Mouse (Mus musculus) spleen, adult 2 months (tissue): ENCODE results near the gene Dact1.

Experiments
- CTCF ChIP-seq: fragments of 200-500 bp; IDR thresholded peaks from 2 replicates; pipeline ENCODE4 v1.5.1; 2011; ENCODE audit warnings: mild to moderate bottlenecking, inconsistent platforms; ENCODE audit not compliant: insufficient read depth, insufficient read length, insufficient replicate concordance; ENCODE audit errors: extremely low read depth
- POLR2A ChIP-seq: fragments of 200-500 bp; IDR thresholded peaks from 2 replicates; pipeline ENCODE4 v1.6.1; 2011; ENCODE audit warnings: low read depth, low read length, inconsistent platforms

DNA sequence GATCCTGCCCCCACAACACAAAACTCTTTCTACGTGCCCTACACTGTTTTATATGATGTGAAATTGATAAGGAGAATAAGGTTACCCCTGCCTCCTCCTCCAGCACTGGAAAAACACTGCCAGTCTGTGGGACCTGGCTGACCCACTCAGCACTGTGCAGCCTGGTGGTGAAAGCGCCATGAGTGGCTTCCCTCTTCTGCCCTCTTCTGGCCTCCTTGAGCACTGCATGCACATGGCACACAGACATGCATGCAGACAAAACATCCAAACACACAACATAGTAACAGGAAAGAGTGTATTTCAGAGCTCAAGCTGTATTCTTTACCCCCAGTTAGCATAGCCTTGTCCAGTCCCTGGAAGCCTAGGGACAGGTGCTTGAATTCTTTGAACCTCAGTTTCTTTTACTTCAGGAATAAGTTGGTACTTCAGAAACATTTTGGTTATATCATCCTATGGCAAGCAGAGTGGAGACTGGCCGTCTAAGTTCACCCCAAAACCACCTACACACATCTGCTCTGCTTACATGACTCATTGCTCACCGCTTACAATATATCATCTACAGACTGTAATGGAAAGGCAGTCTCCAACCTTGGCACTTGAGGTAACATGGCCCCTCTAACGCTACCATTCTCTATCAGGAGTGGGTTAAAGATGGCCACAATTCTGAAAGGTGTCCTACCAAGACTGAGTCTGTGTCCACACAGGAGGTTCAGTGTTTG lies 35.0 kb upstream of the Dact1 start:
- TF ChIP-seq CTCF, result no peak
- TF ChIP-seq POLR2A, result no peak
